Mouse (Mus musculus) CD4-positive, CD25-positive, alpha-beta regulatory T cell, adult 2 months (primary cell): Measurements from ENCODE around the gene Eya3.
A peak's percentile ranks its signal among the peaks of the same experiment; 100 is the strongest.
"Not testable (repeated sequence)": the region's sequence is repeated elsewhere in the genome, so short reads cannot be mapped to it uniquely, and the experiment has no call there.

Experiments used
- DNase-seq: peaks from one replicate; pipeline ENCODE4 v3.0.0-alpha.2; 2012; ENCODE audit warnings: low read depth, low spot score

Gene Eya3

GRCm38 (mm10) chr4:132741491-132741890 is 102.7 kb downstream of the Eya3 start:
- DNase-seq, result peak; percentile 30

- DNase-seq, result no peak
Observed at GRCm38 (mm10) chr4:132743992-132744911, 105.5 kb downstream of the Eya3 start.

DNA sequence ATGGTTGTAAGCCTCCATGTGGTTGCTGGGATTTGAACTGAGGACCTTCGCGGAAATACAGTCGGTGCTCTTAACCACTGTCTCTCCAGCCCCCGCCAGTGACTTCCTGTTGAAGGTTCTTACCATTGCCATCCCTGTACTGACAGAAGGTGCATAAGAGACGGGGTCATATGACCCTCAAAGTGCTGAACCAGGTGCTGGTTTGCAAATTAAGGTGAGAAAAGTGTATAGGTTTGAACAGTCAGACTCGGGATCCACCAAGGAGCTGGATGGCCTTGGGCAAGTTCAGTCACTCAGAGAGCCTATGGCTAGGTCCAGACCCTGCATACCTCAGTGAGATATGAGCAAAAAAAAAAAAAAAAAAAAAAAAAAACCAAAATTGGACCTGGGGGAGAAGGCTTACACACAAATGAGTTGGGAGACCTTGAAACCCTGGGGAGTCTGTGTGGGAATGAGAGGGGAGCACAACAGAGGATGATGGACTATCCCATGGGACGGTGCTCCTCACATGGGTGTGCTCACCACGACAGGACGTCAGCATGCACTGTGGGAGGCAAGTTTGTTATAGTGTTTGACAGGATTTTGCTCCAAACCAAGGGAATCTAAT is 108.2 kb downstream of the Eya3 start:
- peak; percentile 45 for DNase-seq

DNA sequence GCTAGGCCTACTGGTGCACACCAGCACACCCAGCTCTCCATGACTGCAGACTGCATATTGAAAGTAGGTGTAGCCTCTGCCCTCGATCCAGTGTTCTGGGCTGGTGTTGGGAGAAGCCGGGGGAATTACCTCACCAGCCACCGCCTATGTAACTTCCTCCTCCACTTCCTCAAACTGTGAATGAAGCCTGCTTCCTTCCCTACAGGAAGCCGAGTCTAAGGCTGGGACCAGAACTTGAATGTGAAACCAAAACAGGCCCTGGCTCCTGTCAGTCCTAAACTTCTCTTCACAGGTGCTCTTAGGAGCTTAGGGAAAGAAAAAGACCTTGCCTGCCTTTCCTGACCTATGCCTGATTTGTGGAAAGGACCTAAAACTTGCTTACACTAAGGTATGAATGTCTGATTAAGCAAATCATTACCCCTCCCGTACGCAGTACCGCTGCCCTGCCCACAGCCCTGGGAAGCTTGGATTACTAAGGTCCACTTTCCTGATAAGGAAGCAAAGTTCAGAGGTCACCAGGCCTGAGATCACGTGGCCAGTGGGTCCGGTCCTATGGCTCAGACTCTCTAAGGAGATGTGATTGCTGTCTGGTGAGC is 109.0 kb downstream of the Eya3 start:
- peak; percentile 73 for DNase-seq

DNA sequence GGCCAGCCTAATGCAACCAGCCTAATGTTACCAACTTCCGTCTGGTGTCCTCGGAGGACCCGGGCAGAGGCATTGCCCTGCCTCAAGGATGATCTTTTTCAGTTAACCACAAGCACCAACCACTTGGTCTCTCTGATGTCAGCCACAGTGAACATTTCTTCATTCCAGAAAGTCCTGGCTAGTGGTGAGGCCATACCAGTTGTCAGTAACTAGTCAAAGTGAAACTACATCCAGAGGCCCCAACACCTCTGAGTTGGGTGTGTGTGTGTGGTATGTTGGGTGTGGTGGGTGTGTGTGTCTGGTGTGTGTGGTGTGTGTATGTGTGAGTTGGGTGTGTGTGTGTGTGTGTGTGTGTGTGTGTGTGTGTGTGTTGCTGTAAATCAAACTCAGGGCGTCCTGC is 110.0 kb downstream of the Eya3 start:
- peak; percentile 30 for DNase-seq

GRCm38 (mm10) chr4:132749258-132749982 is 110.6 kb downstream of the Eya3 start:
- DNase-seq, result no peak

DNA sequence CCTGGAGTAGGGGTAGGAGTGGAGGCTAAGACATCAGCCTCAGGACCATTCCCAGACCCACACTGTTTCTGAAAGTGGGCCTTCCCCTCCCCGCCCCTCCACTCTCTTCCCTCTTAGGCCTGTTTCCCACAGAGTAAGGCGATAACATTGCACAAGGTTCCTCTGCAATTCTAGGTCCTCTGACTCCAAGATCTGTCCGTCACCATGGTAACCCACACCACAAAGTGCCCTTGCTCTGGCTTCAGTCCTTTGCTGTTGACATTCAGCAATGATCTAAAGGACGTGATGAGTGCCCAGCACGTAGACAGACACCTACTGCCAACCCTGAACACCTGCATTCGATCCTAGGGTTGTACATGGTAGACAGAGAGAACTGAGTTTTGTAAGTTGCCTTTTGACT is 114.2 kb downstream of the Eya3 start:
- DNase-seq, result no peak

- peak; percentile 73 for DNase-seq
Observed at GRCm38 (mm10) chr4:132756974-132757373, 118.2 kb downstream of the Eya3 start, which contains the start of gene Smpdl3b. TSS of gene Smpdl3b (minus strand) at chr4:132757252.

GRCm38 (mm10) chr4:132757633-132758351 is 119.0 kb downstream of the Eya3 start:
- peak; percentile 41 for DNase-seq

DNA sequence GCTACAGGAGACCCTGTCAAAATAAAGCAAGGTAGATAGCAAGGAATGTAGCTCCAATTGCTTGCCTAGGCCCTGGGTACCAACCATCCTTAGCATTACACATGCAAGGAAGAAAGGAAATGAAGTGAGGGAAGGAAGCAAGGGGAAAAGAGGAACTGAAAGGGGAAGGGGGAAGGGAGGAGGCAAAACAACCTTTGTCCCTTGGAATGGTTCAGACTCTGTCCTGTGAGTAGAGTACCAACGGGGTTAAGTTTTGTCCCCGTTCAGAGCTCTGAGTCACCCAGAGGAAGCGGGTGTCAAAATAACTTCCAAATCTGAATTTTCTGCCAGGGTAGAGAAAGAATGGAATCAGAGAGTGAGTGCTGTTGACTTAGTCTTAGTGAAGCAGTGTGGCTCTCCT is 121.5 kb downstream of the Eya3 start:
- no peak for DNase-seq

DNA sequence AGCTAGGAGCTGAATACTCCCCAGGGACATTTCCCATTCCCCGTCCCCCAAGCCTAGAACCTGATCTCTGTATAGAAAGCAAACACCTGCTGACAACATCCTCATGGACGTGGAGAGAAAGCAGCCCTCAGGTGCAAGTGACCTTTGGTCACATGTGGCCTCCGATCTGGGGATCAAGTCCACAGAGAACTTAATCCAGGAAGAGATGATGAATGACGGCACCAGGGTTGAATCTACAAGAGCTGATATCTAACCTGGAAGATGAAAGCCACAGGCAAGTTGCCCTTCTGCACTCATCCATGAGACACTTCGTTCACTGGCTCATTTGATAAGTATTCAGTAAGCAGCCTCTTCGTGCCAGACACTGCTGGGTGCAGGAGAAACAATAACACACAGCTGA is 123.8 kb downstream of the Eya3 start:
- DNase-seq, result no peak

DNA sequence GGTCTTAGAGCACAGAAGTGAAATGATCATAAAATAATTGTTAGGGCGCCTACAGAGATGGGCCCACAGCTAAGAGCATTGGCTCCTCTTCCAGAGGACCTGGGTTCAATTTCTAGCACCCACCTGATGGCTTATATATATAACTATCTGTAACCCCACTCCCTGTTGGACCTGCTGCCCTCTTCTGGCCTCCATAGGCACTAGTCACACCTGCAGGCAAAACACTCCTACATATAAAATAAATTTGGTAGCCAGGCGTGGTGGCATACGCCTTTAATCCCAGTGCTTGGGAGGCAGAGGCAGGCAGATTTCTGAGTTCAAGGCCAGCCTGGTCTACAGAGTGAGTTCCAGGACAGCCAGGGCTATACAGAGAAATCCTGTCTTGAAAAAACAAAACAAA is 124.3 kb downstream of the Eya3 start:
- DNase-seq, result not testable (repeated sequence)

- peak; percentile 99 for DNase-seq
Observed at GRCm38 (mm10) chr4:132767914-132768876, 129.4 kb downstream of the Eya3 start, which contains the start of gene Rpa2. TSS of gene Rpa2 (plus strand) at chr4:132768332.

- no peak for DNase-seq
Observed at GRCm38 (mm10) chr4:132771776-132772175, 133.0 kb downstream of the Eya3 start.
